Mouse (Mus musculus) heart, postnatal 0 days (tissue): ENCODE measurements around the gene Tenm3.

Source experiments
- CTCF ChIP-seq: IDR thresholded peaks from 2 replicates; pipeline ENCODE4 v1.5.1; 2016; ENCODE audit warnings: antibody characterized with exemption, control low read depth, low read depth
- EP300 ChIP-seq: IDR thresholded peaks from 2 replicates; pipeline ENCODE4 v1.6.1; 2016; ENCODE audit warnings: antibody characterized with exemption, low read depth

DNA sequence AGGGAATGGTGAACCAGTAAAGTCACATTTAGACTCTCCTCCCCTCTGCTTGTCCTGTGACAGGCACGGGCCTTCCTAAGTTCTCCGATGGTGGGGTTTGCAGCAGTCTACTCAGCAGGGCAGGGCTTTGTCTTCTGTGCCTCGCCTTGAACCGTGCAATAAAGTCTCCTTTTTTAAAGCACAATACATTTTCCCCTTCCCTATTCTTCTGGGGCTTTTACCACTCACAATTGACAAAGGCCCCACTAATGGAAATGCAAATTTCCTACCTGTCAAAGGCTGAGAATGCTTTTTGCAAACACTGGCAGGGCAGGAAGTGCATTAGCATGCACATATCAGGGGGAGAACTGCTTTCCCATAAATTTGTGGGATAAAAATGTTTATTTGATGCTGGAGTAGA is 664.8 kb downstream of the Tenm3 start:
- TF ChIP-seq CTCF: no peak
- no peak for TF ChIP-seq EP300
